Mouse (Mus musculus) thymus, adult 2 months (tissue): ENCODE measurements around the gene Nme7. TPM values are rescaled to one million over a fixed set of nuclear protein-coding genes. Genes with fewer than 3 reads are reported as not detected.

Experiments
- DNase-seq: peaks from one replicate; pipeline ENCODE4 v3.0.0; 2021
- H3K27ac ChIP-seq: fragments of 200-500 bp; 2 replicates; pipeline ENCODE4 v1.5.1; 2012; ENCODE audit warnings: low read length, control low read depth; ENCODE audit not compliant: control insufficient read depth, insufficient read depth
- H3K27me3 ChIP-seq: fragments of 200-500 bp; 2 replicates; pipeline ENCODE4 v1.6.1; 2012; ENCODE audit warnings: mild to moderate bottlenecking, low read length, moderate library complexity, mixed read lengths; ENCODE audit not compliant: control insufficient read depth, insufficient read depth
- H3K36me3 ChIP-seq: fragments of 200-500 bp; 2 replicates; pipeline ENCODE4 v1.6.1; 2012; ENCODE audit warnings: mild to moderate bottlenecking, low read length, moderate library complexity; ENCODE audit not compliant: control insufficient read depth, insufficient read depth
- H3K4me1 ChIP-seq: fragments of 200-500 bp; replicated peaks from 2 replicates; pipeline ENCODE4 v1.6.1; 2012; ENCODE audit warnings: low read length; ENCODE audit not compliant: control insufficient read depth, insufficient read depth
- H3K4me3 ChIP-seq: fragments of 200-500 bp; 2 replicates; pipeline ENCODE4 v1.5.1; 2012; ENCODE audit warnings: mild to moderate bottlenecking, low read length, control low read depth, moderate library complexity; ENCODE audit not compliant: control insufficient read depth, insufficient read depth
- CTCF ChIP-seq: fragments of 200-500 bp; IDR thresholded peaks from 2 replicates; pipeline ENCODE4 v1.5.1; 2012; ENCODE audit warnings: mild to moderate bottlenecking, control low read depth, low read length, moderate library complexity, borderline replicate concordance; ENCODE audit not compliant: control insufficient read depth, poor library complexity, insufficient read depth; ENCODE audit errors: extremely low read depth
- POLR2A ChIP-seq: fragments of 200-500 bp; IDR thresholded peaks from 2 replicates; pipeline ENCODE4 v1.6.1; 2012; ENCODE audit warnings: mild to moderate bottlenecking, low read length, control low read depth, moderate library complexity; ENCODE audit not compliant: control insufficient read depth, poor library complexity, insufficient read depth; ENCODE audit errors: extremely low read depth
- WGBS: fragments of 180-500 bp; shearing (Covaris S2); methylation state at CpG from one replicate; pipeline ENCODE4 v1.1.7; 2018; 5-methylcytosine and 5-hydroxymethylcytosine counted together
- polyA plus RNA-seq: library from polyadenylated mRNA; depleted of rRNA; stranded (reverse); fragments of >200 nt; gene quantifications from 2 replicates; pipeline ENCODE4 v1.2.3, GENCODE M21; 2012

The Nme7 gene
- polyA plus RNA-seq, 1 experiment, result 10.7 TPM

GRCm38 (mm10) chr1:164457531-164458244, 153.8 kb downstream of the Nme7 start:
- H3K36me3 ChIP-seq, result no peaks in the 10 kb centered on the region
- WGBS, result under 1% methylated on average over 68 of the region's 76 CpGs
- peak; percentile 69 for TF ChIP-seq POLR2A
- no peak for TF ChIP-seq CTCF
- H3K4me3 ChIP-seq, result peak overlapping the region; percentile 88
- peak; percentile 78 for DNase-seq
- H3K27ac ChIP-seq, result peak overlapping the region; percentile 77
- H3K4me1 ChIP-seq, result peaks cover 54% of the 10 kb centered on the region
- H3K27me3 ChIP-seq, result no peaks in the 10 kb centered on the region

- Histone ChIP-seq H3K27me3 (no peaks in the 10 kb centered on the region), H3K4me3 (peak within 1 kb of the TSS; percentile 88), H3K27ac (peak within 1 kb of the TSS; percentile 77), H3K36me3 (no peaks in the 10 kb centered on the region), H3K4me1 (peaks cover 49% of the 10 kb centered on the region)
- TF ChIP-seq POLR2A (peak; percentile 79), CTCF (peak; percentile 50; the same call in 1 of the 2 replicates)
- DNase-seq, result peak; percentile 93
- under 1% methylated on average over 35 of the region's 35 CpGs for WGBS
These were observed 154.3 kb downstream of the Nme7 start, which contains the start of gene Atp1b1 for GRCm38 (mm10) chr1:164458245-164458613. Gene Atp1b1, minus strand, starts transcription at chr1:164458355.

- WGBS, result 3% methylated on average over 22 of the region's 22 CpGs
- TF ChIP-seq POLR2A, result no peak
- TF ChIP-seq CTCF, result no peak
- Histone ChIP-seq H3K4me3 (peak overlapping the region; percentile 88), H3K4me1 (peaks cover 45% of the 10 kb centered on the region), H3K27ac (no peak overlapping the region), H3K36me3 (no peaks in the 10 kb centered on the region), H3K27me3 (no peaks in the 10 kb centered on the region)
- DNase-seq, result peak; percentile 54
These were observed 154.7 kb downstream of the Nme7 start for GRCm38 (mm10) chr1:164458621-164459051.

- Histone ChIP-seq H3K27me3 (no peaks in the 10 kb centered on the region), H3K36me3 (no peaks in the 10 kb centered on the region), H3K27ac (no peak overlapping the region), H3K4me1 (peaks cover 45% of the 10 kb centered on the region), H3K4me3 (no peak overlapping the region)
- TF ChIP-seq POLR2A, result no peak
- TF ChIP-seq CTCF, result no peak
- WGBS, result 44% methylated on average over 12 of the region's 12 CpGs
- DNase-seq, result no peak
These were observed 155.4 kb downstream of the Nme7 start for GRCm38 (mm10) chr1:164459127-164459905.

- Histone ChIP-seq H3K27me3 (no peaks in the 10 kb centered on the region), H3K36me3 (no peaks in the 10 kb centered on the region), H3K27ac (no peak overlapping the region), H3K4me3 (no peak overlapping the region), H3K4me1 (peaks cover 30% of the 10 kb centered on the region)
- no peak for DNase-seq
- TF ChIP-seq POLR2A, result no peak
- no peak for TF ChIP-seq CTCF
- WGBS, result 74% methylated on average over 13 of the region's 13 CpGs
These were observed 157.2 kb downstream of the Nme7 start for GRCm38 (mm10) chr1:164460921-164461697.

GRCm38 (mm10) chr1:164461726-164462125, 157.8 kb downstream of the Nme7 start:
- DNase-seq, result no peak
- Histone ChIP-seq H3K4me1 (peaks cover 26% of the 10 kb centered on the region), H3K27me3 (no peaks in the 10 kb centered on the region), H3K27ac (no peak overlapping the region), H3K4me3 (no peak overlapping the region), H3K36me3 (no peaks in the 10 kb centered on the region)
- no peak for TF ChIP-seq CTCF
- 44% methylated on average over 10 of the region's 10 CpGs for WGBS

- 98% methylated on average over 10 of the region's 10 CpGs for WGBS
- H3K36me3 ChIP-seq, result no peaks in the 10 kb centered on the region
- no peak for TF ChIP-seq POLR2A
- no peak for TF ChIP-seq CTCF
- no peaks in the 10 kb centered on the region for H3K27me3 ChIP-seq
- H3K4me1 ChIP-seq, result no peaks in the 10 kb centered on the region
- H3K27ac ChIP-seq, result no peak overlapping the region
- no peak overlapping the region for H3K4me3 ChIP-seq
- no peak for DNase-seq
These were observed 163.5 kb downstream of the Nme7 start for GRCm38 (mm10) chr1:164467406-164467805.
